Mouse (Mus musculus): ENCODE data around the gene Prdm10.

- no peak for TF ChIP-seq CTCF (IDR thresholded peaks at IDR 0.05; ENCODE audit: control insufficient read depth, insufficient read depth, insufficient replicate concordance, low read depth, low read length)
- TF ChIP-seq POLR2A (IDR thresholded peaks at IDR 0.05; ENCODE audit: control insufficient read depth, low read depth, low read length) = no peak
These were observed 40.8 kb upstream of the Prdm10 start for GRCm38 (mm10) chr9:31239551-31239950.
